Comparison of ENCODE assay signal across 8 mouse cellular contexts in the genomic region with DNA sequence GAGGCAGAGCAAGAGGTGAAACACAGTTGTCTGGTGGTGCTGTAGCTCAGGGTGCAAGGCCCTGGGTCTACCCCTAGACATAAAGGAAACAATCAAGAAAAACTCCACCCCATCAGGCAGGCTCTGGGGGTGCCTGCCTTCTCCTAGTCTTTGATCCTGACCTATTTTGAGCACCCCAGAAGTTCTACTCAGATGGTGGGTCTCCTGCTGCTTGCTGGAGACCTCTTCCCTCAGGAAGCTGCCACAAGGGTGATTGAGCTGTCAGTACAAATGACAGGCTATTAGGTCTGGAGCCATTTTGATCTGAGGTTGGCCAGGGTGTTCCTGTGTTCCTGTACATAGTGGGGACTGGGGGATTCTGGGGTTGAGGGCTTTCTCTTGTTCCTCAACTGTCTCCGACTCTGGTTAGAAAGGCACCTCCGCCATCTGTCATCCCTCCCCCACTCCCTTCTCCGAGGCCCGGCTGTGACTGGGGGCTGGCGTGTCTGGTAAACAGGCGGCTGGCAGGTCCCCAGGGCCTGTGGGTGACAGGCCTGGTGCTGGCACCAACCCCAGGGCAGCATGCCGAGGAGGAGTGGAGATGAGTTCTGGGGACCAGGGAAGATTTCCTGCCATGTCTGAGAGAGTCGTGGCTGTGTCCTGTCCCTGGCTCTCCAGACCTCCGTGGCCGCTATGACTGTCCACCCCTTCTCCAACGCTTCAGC.
DNase-seq lines count a peak whose midpoint lies in the region; ATAC-seq and TF ChIP-seq lines count a peak whose summit lies in the region.

No protein-coding gene starts in this region.

- DNase-seq in ES-E14 (ENCODE audit: low read depth, low spot score), result no peak
- DNase-seq in layer of hippocampus, adult 8-10 months (ENCODE audit: low spot score in 2 of 2), result peak; percentile 92 to 94
- peak; percentile 79 for DNase-seq in lung, embryonic 14.5 days
- DNase-seq in right cerebral cortex, adult 2 months (ENCODE audit: low spot score in 2 of 2), result peak; percentile 89 to 90

- TF ChIP-seq CTCF in lung, embryonic 14.5 days (IDR thresholded peaks at IDR 0.05; ENCODE audit: low read depth), result no peak

- no peaks in the 10 kb centered on the region for H3K27me3 ChIP-seq in lung, embryonic 14.5 days (ENCODE audit: insufficient read depth, low read length)

- no peak overlapping the region for H3K27ac ChIP-seq in ES-E14 (ENCODE audit: insufficient read depth, low read depth, low read length, poor library complexity, severe bottlenecking)
- peak overlapping the region; percentile 100 for H3K27ac ChIP-seq in lung, embryonic 14.5 days (ENCODE audit: low read depth)

- no peaks in the 10 kb centered on the region for H3K36me3 ChIP-seq in ES-E14 (ENCODE audit: control insufficient read depth, insufficient read depth, low read length, poor library complexity, severe bottlenecking)
- no peaks in the 10 kb centered on the region for H3K36me3 ChIP-seq in lung, embryonic 14.5 days (ENCODE audit: insufficient read depth)

- no peaks in the 10 kb centered on the region for H3K9me3 ChIP-seq in ES-E14 (ENCODE audit: control insufficient read depth, insufficient read depth, low read depth, low read length)
- no peaks in the 10 kb centered on the region; the same call in 1 of the 2 replicates for H3K9me3 ChIP-seq in lung, embryonic 14.5 days (ENCODE audit: low read depth, low read length)

- peaks cover 4 to 34% of the 10 kb centered on the region in 2 experiments; a peak in 2 of 4 replicates for H3K4me1 ChIP-seq in ES-E14 (ENCODE audit: control insufficient read depth in 2 of 2, insufficient read depth in 2 of 2, low read length in 2 of 2, poor library complexity in 1 of 2)
- H3K4me1 ChIP-seq in lung, embryonic 14.5 days (ENCODE audit: insufficient read depth), result peaks cover 40% of the 10 kb centered on the region

- peak; percentile 65; the same call in 1 of the 2 replicates for ATAC-seq in cerebellum, adult (ENCODE audit: insufficient number of reproducible peaks, low FRiP score, low TSS enrichment)
- peak; percentile 24; the same call in 1 of the 2 replicates for ATAC-seq in frontal cortex, adult (ENCODE audit: low TSS enrichment)
- peak; percentile 23 to 29; a peak in 3 of 4 replicates for ATAC-seq in hematopoietic stem cell, adult 5-6 weeks (replicated peaks in 1 of 2; ENCODE audit: insufficient read depth in 1 of 2, low FRiP score in 2 of 2, low TSS enrichment in 1 of 2, low read depth in 1 of 2, poor library complexity in 2 of 2, severe bottlenecking in 2 of 2)
- peak; percentile 31 for ATAC-seq in lung, embryonic 14.5 days (ENCODE audit: insufficient read depth)
- no peak for ATAC-seq in monocyte, adult 5-6 weeks (replicated peaks; ENCODE audit: insufficient number of reproducible peaks, low FRiP score, low TSS enrichment, poor library complexity, severe bottlenecking)

- WGBS in lung, embryonic 14.5 days, result 12% methylated on average over 11 of the region's 11 CpGs

- no peak overlapping the region for H3K4me3 ChIP-seq in ES-E14 (ENCODE audit: insufficient read depth in 1 of 2, low read depth in 1 of 2, low read length in 2 of 2, poor library complexity in 1 of 2, severe bottlenecking in 1 of 2)
- no peak overlapping the region for H3K4me3 ChIP-seq in lung, embryonic 14.5 days (ENCODE audit: low read depth, low read length)

- peak overlapping the region; percentile 80 for H3K4me2 ChIP-seq in lung, embryonic 14.5 days

- H3K9ac ChIP-seq in ES-E14 (ENCODE audit: insufficient read depth, low read depth, low read length, poor library complexity, severe bottlenecking), result peak overlapping the region; percentile 37; the same call in 1 of the 2 replicates
- no peak overlapping the region for H3K9ac ChIP-seq in lung, embryonic 14.5 days

- in situ Hi-C loops in ES-E14 (cut with MboI; ENCODE audit: low sequenced_read_pairs in 2 of 2, unreplicated experiment in 2 of 2), result no loop called here

TF ChIP-seq in ES-E14, 5 proteins besides CTCF, POLR2A, EP300 and RAD21:
- TF ChIP-seq ZNF384 (IDR thresholded peaks at IDR 0.05; ENCODE audit: low read depth, low read length) (no peak), MAFK (IDR thresholded peaks at IDR 0.05; ENCODE audit: insufficient read depth, low read depth, low read length) (no peak), HCFC1 (IDR thresholded peaks at IDR 0.05; ENCODE audit: borderline replicate concordance, insufficient read depth, low read length) (no peak), CHD2 (IDR thresholded peaks at IDR 0.05; ENCODE audit: low read depth, low read length) (no peak), ZC3H11A (IDR thresholded peaks at IDR 0.05; ENCODE audit: borderline replicate concordance, low read depth, low read length) (no peak)
